ENCODE assay signal across 13 mouse cellular contexts in the genomic region with DNA sequence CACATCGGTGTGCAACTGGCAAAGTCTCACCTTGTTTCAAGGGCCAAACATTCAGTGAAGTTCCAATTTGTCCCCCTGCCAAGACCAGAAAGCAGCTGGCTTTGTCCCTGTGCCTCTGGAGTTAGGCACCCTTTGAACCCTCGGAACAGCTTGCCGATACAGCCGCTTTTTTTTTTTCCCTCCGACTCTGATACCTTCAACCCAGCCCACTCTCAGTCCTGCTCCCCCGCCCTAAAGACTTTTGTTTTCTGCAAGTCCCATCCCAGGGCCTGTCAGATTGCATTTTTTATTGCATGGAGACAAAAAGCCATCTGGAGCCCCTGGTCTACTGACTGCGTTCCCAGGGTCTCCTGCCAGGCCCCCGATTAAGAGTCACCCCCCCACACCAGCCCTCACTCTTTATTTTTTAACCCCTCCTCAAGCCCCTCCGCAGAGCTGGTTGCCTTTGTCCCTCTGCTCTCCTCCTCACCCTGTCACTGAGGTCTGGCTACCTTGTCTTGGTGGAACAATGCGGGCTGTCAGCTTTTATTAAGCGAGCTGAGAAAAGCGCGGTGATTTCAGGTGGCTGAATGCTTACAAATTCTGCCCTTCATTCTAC. TPM values are rescaled to one million over a fixed set of nuclear protein-coding genes. Genes with fewer than 3 reads are reported as not detected.
DNase-seq lines count a peak whose midpoint lies in the region; ATAC-seq and TF ChIP-seq lines count a peak whose summit lies in the region.
"Had no signal": no experiment of that assay in that cellular context is flagged by ENCODE, and none has a peak within 500 bp of the region (broad histone marks: within the 10 kb centered on the region; RNA-seq: fewer than 3 reads in every experiment).

No protein-coding gene starts in this region.

- ATAC-seq in heart, embryonic 13.5 days (ENCODE audit: extremely low read depth, insufficient number of reproducible peaks, low FRiP score, low TSS enrichment) = no peak
- peak; percentile 73 for ATAC-seq in forebrain, embryonic 12.5 days (ENCODE audit: low FRiP score)
- ATAC-seq in kidney, postnatal 0 days (replicated peaks; ENCODE audit: low FRiP score, low read depth) = no peak
- ATAC-seq in neural tube, embryonic 12.5 days (ENCODE audit: low FRiP score, low read depth) = peak; percentile 83
- no peak for ATAC-seq in frontal cortex, adult (ENCODE audit: low TSS enrichment)

- H3K4me2 ChIP-seq in heart, embryonic 13.5 days = peak overlapping the region; percentile 20; the same call in 1 of the 2 replicates
- peak overlapping the region; percentile 41 for H3K4me2 ChIP-seq in forebrain, embryonic 12.5 days
- peak overlapping the region; percentile 30; the same call in 1 of the 2 replicates for H3K4me2 ChIP-seq in kidney, postnatal 0 days (ENCODE audit: low read length)
- peak overlapping the region; percentile 47 for H3K4me2 ChIP-seq in neural tube, embryonic 12.5 days (replicated peaks)
- H3K4me2 ChIP-seq: embryonic facial prominence, embryonic 15.5 days; heart, embryonic 15.5 days had no signal

- H3K9ac ChIP-seq in heart, embryonic 13.5 days = peak overlapping the region; percentile 55; the same call in 1 of the 2 replicates
- H3K9ac ChIP-seq in forebrain, embryonic 12.5 days = peak overlapping the region; percentile 29
- no peak overlapping the region for H3K9ac ChIP-seq in kidney, postnatal 0 days (ENCODE audit: low read depth, low read length)
- no peak overlapping the region for H3K9ac ChIP-seq in neural tube, embryonic 12.5 days
- H3K9ac ChIP-seq: embryonic facial prominence, embryonic 15.5 days; heart, embryonic 15.5 days had no signal

- H3K27ac ChIP-seq in heart, embryonic 13.5 days (replicated peaks) = 0 out of 2 replicates have a peak overlapping the region, but pooled peaks have one; percentile 29
- peak overlapping the region; percentile 90 for H3K27ac ChIP-seq in forebrain, embryonic 12.5 days
- H3K27ac ChIP-seq in kidney, postnatal 0 days = no peak overlapping the region
- peak overlapping the region; percentile 88 for H3K27ac ChIP-seq in neural tube, embryonic 12.5 days
- H3K27ac ChIP-seq: embryonic facial prominence, embryonic 15.5 days; heart, embryonic 15.5 days had no signal

- TF ChIP-seq CTCF in kidney, postnatal 0 days (IDR thresholded peaks at IDR 0.05; ENCODE audit: low read depth) = no peak

- H3K4me1 ChIP-seq in heart, embryonic 13.5 days = peaks cover 29% of the 10 kb centered on the region
- peaks cover 58% of the 10 kb centered on the region for H3K4me1 ChIP-seq in forebrain, embryonic 12.5 days
- H3K4me1 ChIP-seq in kidney, postnatal 0 days (replicated peaks; ENCODE audit: insufficient read depth, low read length) = peaks cover 7% of the 10 kb centered on the region; the same call in 1 of the 2 replicates
- peaks cover 69% of the 10 kb centered on the region for H3K4me1 ChIP-seq in neural tube, embryonic 12.5 days

- H3K36me3 ChIP-seq in heart, embryonic 13.5 days = no peaks in the 10 kb centered on the region
- H3K36me3 ChIP-seq in forebrain, embryonic 12.5 days (replicated peaks) = no peaks in the 10 kb centered on the region
- H3K36me3 ChIP-seq in kidney, postnatal 0 days (ENCODE audit: insufficient read depth, low read length) = no peaks in the 10 kb centered on the region
- H3K36me3 ChIP-seq in neural tube, embryonic 12.5 days = no peaks in the 10 kb centered on the region
- H3K36me3 ChIP-seq: embryonic facial prominence, embryonic 15.5 days; heart, embryonic 15.5 days had no signal

- no peak for DNase-seq in heart, adult 11 months
- DNase-seq in kidney, postnatal 0 days (ENCODE audit: low spot score) = no peak
- DNase-seq in thymus, postnatal 36 days = no peak
- no peak for DNase-seq in spleen, adult 12 weeks (ENCODE audit: low spot score)

- 46% methylated on average over 13 of the region's 13 CpGs for WGBS in heart, embryonic 13.5 days
- WGBS in forebrain, embryonic 12.5 days = 8% methylated on average over 13 of the region's 13 CpGs
- WGBS in kidney, postnatal 0 days = 8% methylated on average over 13 of the region's 13 CpGs
- WGBS in neural tube, embryonic 12.5 days = 5% methylated on average over 13 of the region's 13 CpGs

- H3K9me3 ChIP-seq in heart, embryonic 13.5 days = no peaks in the 10 kb centered on the region
- H3K9me3 ChIP-seq in forebrain, embryonic 12.5 days = no peaks in the 10 kb centered on the region
- H3K9me3 ChIP-seq in kidney, postnatal 0 days (replicated peaks; ENCODE audit: low read length) = no peaks in the 10 kb centered on the region
- H3K9me3 ChIP-seq in neural tube, embryonic 12.5 days = no peaks in the 10 kb centered on the region
- H3K9me3 ChIP-seq: embryonic facial prominence, embryonic 15.5 days; heart, embryonic 15.5 days had no signal

- 0 out of 2 replicates have a peak, but pooled peaks cover 3% of the 10 kb centered on the region for H3K27me3 ChIP-seq in heart, embryonic 13.5 days (replicated peaks)
- peaks cover 11% of the 10 kb centered on the region; the same call in 1 of the 2 replicates for H3K27me3 ChIP-seq in forebrain, embryonic 12.5 days
- no peaks in the 10 kb centered on the region for H3K27me3 ChIP-seq in kidney, postnatal 0 days (ENCODE audit: insufficient read depth, low read length)
- no peaks in the 10 kb centered on the region for H3K27me3 ChIP-seq in neural tube, embryonic 12.5 days (replicated peaks)
- H3K27me3 ChIP-seq: heart, embryonic 15.5 days had no signal

- H3K4me3 ChIP-seq in heart, embryonic 13.5 days = no peak overlapping the region
- H3K4me3 ChIP-seq in forebrain, embryonic 12.5 days (replicated peaks) = peak overlapping the region; percentile 8; the same call in 1 of the 2 replicates
- no peak overlapping the region for H3K4me3 ChIP-seq in kidney, postnatal 0 days (replicated peaks; ENCODE audit: low read depth, low read length)
- no peak overlapping the region for H3K4me3 ChIP-seq in neural tube, embryonic 12.5 days
- H3K4me3 ChIP-seq: embryonic facial prominence, embryonic 15.5 days; heart, embryonic 15.5 days had no signal

RNA-seq across cellular contexts. Expression of a gene that starts 18.9 kb away (rescaled TPM):
- polyA plus RNA-seq in heart, embryonic 13.5 days (2015; fragmentation: Nextera tagmentation; extraction: Ambion mirVana) = 0.11 TPM in 1 of 2 replicates, not detected in the other
- polyA plus RNA-seq in forebrain, embryonic 12.5 days (2016; fragmentation: Nextera tagmentation; extraction: Ambion mirVana) = 0.38 and 0.42 TPM in 2 replicates
- polyA plus RNA-seq in kidney, postnatal 0 days (2015; fragmentation: Nextera tagmentation; extraction: Ambion mirVana) = 4.2 TPM in 2 replicates
- 11.4 and 14.5 TPM in 2 replicates for polyA plus RNA-seq in neural tube, embryonic 12.5 days (2016; fragmentation: Nextera tagmentation; extraction: Ambion mirVana)
- polyA plus RNA-seq: C2C12; embryonic facial prominence, embryonic 15.5 days; heart, embryonic 15.5 days; liver, embryonic 16.5 days; urinary bladder, adult 2 months had no signal

Comparison
In these comparisons a context has a peak if more than half of its experiments do, and no peak if none do; other contexts are left out.
1. ATAC-seq: peak in forebrain, embryonic 12.5 days (single experiment) and neural tube, embryonic 12.5 days (single experiment); none in heart, embryonic 13.5 days (single experiment), kidney, postnatal 0 days (single experiment) and frontal cortex, adult (single experiment).
2. H3K9ac ChIP-seq: peak in heart, embryonic 13.5 days (single experiment) and forebrain, embryonic 12.5 days (single experiment); none in kidney, postnatal 0 days (single experiment) and neural tube, embryonic 12.5 days (single experiment).
3. Peak in every context shown above with its lines, with median percentiles within 50 percentile points of each other: H3K4me2 ChIP-seq.